Mouse (Mus musculus) thymus, postnatal 25 days (tissue): ENCODE measurements around the gene Aph1a.
"Not testable (repeated sequence)": the region's sequence is repeated elsewhere in the genome, so short reads cannot be mapped to it uniquely, and the experiment has no call there.

Experiments used
- DNase-seq: peaks from one replicate; pipeline ENCODE4 v3.0.0; 2022

Aph1a gene

DNA sequence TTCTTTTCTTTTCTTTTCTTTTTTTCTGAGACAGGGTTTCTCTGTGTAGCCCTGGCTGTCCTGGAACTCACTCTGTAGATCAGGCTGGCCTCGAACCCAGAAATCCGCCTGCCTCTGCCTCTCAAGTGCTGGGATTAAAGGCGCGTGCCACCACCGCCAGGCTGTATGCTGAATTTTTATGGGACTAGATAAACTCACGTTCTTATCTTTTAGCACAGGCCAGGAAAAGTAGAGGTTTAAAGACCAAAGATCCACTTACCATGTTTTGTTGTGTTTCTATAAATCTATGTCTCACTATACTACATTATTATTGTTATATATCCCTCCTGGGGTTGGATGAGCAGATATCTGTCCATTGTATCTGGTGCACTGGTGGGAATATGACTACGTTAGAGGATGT is 29.7 kb downstream of the Aph1a start:
- not testable (repeated sequence) for DNase-seq

DNA sequence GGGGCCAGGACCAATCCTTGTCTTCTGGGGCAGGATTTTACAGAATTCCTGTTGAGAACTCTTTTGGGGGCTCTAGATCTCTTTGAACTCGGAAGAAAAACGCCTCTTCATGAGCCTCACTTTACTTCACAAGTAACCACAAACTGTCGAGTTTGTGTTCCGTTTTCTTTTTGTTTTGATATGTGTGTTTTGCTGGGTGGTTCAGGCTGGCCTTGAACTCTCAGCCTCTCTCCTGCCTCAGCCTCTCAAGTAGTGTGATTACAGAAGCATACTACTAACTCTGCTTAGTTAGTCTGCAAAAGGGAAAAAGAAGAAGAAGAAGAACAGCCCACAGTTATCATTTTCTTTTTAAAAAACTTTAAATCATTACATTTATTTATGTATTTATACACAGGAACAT is 30.4 kb downstream of the Aph1a start:
- peak; percentile 45 for DNase-seq

DNA sequence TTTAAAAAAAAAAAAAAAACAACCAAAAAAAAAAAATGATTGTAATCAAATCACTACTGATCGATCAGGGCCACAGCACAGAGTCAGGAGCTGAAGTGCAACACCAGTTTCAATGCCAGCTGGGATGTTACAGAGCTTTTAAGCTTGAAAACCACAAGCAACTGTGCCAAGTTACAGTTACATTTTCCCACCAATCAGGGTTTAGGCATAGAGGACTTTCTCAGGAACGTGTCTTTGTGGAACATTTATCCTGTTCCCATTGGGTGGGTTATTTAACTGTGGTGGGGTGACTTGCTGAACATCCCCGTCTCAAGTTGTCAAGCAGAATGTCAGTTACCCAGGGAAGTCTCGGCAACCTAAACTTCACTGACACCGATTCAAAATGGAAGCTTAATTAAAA is 31.3 kb downstream of the Aph1a start:
- DNase-seq = peak; percentile 39

DNA sequence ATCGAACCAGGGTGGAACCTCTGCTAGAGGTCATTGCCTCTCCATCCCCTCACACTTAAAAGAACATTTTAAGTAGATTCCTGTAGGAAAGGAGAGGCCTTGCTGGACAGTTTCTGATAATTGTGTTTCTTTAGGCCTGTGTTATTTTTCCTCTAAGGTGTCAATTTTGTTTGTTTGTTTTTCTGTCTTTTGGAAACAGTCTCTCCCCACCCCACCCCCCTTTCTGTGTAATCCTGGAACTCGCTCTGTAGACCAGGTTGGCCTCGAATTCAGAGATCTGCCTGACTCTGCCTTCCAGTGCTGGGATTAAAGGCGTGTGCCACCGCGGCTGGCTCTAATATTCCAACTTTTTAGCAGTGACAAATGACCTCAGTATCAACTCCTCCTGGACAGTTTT is 34.5 kb downstream of the Aph1a start:
- no peak for DNase-seq

DNA sequence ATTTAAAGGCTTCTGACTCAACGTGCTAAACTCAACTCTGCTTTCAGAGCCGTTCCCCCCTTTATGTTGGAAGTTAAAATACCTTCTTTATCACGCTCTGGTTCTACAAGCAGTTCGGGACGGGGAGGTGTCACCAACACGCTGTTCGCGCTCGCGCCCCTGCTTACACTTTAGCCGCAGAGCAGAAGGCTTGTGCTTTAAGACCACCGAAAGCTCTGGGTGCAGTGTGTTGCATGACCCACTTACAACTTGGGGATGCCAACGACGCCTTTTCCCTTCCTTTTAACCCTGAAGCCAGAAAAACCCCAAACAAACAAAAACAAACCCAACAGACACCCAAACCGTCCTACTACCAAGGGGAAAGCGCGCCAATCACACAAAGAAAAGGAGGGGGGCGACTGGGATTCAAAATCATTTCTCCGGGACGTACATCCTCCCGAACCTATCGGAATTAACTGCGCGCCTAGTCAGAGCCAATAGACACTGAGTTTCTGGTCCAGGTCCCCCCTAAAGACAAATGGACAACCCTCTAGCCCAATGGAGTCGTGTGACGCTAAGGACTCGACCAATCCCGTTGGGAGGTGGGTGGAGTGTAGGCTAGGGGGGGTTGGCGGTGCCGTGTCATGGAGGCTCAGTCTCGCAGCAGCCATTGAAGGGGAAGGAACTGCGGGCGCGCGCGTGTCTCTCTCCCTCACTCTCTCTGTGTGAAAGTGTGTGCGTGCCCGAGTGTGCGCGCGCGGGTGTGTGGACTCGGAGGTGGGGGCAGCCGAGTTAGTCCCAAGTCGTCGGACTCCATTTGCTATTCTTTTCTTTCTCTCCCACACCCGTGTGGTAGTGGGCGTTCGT is 35.1 kb downstream of the Aph1a start, which contains the start of gene Anp32e:
Anp32e (plus strand) TSS at position 589 of the 846 bp plus-strand sequence.
- DNase-seq = peak; percentile 98

DNA sequence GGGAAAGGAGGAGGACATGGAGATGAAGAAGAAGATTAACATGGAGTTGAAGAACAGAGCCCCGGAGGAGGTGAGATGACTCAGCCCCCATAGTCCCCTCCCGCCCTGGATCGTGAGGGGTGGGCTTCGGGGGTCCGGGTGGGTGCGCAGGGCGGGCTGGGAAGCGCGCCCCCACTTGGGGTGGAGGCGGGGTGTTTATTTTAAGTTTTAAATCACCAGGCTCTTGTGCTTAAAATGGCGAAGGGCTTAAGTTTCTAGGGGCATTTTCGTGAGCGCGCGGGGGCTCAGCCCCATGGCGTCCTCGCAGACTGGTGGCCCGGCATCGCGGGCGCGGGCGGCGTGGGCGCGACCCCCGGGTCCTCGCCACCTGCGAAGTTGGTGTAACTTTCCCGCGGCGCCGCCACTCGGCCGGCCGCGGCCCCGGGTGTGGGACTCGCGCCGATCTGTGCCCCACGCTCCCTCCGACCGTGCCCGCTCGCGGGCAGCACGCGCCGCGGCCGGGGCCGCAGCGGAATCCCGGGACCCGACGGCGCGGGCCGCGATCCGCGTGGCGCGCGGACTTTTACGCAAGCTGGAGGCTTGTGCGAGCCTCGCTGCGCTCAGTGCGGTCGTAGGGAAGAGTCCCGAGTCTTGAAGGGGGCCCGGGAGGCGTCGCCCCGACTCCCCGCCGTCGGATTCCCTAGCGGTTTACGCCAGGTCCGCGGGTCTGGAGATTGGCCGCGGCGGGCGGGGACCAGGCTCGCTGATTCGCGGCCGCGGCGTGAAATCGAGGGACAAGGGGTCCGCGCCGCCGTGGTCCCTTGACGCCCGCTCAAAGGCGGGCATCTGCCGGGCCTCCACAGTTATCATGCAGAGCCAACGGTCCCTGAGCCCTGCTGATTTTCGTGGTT is 36.1 kb downstream of the Aph1a start:
- peak; percentile 61 for DNase-seq

DNA sequence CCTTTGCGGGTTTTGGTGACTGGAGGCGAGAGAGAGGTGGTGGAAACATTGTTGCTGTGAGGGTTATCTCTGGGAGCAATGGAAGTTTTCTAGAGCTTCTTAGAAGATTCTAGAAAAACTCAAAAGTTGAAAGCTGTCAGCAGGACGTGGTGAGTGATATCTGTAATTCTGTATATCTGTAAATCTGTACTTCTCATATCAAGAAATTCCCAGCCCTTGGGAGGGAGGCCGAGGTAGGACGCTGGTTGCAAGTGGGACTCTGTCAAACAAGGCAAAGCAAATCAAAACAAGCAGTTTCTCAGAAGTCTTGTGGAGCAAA is 36.7 kb downstream of the Aph1a start:
- peak; percentile 47 for DNase-seq

DNA sequence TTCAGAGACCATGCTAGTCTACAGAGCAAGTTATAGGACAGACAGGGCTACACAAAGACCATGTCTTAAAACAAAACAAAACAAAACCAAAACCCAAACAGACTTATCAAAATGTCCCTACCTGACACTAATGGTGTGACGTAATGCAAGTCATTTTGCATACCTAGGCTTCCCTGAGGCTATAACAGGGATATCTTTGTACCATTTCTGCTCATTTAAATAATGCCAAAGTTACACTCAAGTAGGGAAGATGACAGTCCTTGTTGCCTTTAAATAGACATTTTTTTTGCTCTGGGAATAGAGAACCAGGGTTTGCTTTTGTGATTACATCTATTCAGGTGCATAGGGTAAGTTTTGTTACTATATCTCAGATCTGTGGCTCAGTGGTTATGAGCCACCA is 37.7 kb downstream of the Aph1a start:
- no peak for DNase-seq

DNA sequence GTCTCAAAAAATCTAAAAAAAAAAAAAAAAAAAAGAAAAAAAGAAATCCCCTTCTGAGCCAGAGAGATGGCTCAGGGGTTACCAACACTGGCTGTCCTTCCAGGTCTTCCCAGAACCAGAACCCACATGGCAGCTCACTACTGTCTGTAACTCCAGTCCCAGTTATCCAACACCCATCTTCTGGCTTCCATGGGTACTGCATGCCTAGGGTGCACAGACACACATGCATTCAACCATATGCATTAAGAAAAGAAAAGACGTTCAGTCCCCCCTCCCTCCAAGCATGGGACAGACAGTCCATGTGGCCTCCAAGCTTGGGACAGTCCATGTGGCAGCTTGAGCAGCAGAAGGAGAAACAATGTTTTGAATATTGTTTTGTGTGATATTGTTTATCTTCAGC is 38.4 kb downstream of the Aph1a start:
- DNase-seq = no peak

DNA sequence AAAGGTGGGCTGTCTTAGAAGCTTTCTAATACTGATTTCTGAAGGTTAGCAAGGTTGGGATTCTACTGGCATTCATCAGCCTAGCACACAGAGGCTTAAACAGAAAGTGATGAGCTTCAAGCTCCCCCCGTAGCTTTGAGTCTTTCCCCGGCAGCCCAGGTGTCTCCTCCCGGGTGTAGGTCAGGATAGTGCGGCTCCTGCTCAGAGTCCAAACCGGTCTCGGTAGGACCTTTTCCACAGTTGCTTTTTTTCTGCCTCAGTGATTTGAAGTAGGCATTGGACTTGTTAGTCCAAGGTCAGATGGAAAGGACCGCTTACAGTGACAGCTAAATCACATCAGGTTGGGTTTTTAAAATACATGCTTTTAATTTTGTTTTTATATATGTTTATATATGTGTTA is 38.8 kb downstream of the Aph1a start:
- DNase-seq = no peak

DNA sequence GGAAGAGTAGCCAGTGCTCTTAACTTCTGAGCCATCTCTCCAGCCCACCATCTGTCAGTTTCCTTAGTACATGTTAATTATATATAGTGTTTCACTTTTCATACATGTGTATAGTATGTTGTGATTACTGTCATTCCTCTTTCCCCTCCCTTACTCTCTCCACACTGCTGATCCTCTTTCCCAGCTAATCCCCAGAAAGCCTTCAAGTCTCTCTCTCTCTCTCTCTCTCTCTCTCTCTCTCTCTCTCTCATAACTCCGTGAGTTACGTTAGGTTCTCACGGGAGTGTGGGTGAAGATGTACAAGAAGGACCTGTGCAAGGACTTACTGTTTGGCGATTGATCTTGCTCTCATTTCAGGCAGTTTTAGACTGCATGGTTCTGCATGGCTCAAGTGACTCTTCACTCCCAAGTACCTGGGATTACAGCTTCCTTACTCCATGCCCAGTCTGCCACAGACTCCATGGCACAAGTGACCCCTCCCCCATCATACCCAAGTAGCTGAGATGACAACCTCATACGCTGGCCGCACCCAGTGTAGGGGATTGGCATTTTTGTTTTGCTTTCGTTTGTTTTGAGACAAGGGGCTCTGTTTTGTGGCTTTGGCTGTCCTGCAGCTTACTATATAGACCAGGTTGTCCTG is 39.5 kb downstream of the Aph1a start:
- no peak for DNase-seq

DNA sequence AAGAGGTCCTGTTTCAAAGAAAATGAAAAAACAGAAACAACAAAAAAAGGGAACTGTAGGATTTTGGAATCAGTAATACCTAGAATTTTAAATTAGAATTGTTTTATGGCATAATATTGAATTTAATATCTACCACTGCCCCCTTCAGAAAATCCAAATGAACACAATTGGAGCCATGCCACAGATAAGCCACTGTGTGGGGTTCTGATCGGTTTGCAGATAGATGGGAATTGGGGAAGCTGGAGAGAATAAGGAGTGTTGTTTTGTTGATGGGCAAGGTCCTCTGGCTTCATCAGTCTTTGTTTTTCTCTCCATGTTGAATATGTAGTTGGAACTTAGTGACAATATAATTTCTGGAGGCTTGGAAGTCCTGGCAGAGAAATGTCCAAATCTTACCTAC is 40.7 kb downstream of the Aph1a start:
- DNase-seq = no peak

DNA sequence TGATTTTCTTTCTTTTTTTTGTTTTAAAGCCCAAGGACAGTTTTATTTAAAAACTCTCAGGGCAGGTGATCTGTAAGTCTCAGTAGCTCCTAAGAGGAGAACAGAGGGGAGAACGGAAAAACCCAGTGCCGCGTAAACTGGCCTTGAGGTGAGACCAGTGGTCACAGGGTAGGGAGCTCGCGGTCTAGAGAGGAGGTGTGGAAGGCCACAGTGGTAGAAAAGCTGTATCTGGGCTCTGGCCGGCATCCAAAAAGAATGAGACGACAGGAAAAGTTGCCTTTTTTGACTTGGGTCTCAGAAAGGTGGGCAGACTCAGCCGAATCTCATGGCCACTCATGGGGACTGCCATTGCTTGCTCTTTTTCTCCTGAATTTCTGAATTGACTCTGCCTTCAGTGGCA is 44.4 kb downstream of the Aph1a start:
- DNase-seq = no peak

DNA sequence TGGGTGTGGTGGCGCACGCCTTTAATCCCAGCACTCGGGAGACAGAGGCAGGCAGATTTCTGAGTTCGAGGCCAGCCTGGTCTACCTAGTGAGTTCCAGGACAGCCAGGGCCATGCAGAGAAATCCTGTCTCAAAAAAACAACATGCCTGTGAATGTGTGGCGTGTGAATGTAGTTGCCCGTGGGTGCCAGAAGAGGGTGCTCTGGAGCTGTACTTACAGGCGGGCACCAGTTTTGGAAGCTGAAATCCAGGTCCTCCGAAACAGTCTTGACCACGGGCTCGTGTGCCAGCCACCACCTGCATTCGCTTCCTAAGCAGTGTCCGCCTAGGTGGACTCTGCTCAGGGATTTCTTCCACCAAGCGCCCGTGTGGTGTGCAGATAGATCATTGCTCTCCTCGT is 45.1 kb downstream of the Aph1a start:
- DNase-seq = peak; percentile 35

DNA sequence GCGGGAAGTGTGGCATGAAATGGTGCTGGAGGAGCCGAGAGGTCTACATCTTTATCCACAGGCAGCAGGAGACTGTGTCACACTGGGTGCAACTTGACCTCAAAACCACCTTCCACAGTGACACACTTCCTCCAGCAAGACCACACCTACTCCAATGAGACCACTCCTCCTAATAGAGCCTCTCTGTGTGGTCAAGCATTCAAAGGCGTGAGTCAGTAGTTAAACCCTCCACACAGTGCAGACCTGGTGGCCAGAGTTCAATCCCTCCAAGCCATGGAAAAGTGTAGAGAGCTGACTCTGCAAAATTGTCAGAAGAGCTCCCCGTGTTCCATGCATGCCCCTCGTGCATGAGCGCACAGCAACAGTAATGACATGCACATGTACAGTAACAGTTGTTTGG is 49.0 kb downstream of the Aph1a start:
- no peak for DNase-seq

DNA sequence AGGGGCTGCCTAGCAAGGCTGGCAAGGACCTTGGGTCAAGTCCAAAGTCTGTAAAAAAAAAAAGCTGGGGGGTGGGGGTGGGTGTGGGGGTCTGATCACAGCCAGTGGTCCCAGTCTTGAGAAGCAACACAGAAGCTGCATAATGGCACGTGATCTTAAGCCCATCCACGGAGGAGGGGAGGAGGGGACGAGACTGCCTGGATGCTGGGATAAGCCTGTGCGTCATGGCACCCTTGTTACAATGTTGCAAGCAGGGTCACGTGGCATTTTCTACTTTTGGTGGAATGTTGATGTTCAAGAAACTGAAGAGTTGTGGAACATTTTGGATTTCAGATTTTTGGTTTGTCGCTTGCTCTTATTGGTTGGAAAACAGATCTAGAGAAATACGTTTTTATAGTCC is 49.5 kb downstream of the Aph1a start:
- DNase-seq = no peak

DNA sequence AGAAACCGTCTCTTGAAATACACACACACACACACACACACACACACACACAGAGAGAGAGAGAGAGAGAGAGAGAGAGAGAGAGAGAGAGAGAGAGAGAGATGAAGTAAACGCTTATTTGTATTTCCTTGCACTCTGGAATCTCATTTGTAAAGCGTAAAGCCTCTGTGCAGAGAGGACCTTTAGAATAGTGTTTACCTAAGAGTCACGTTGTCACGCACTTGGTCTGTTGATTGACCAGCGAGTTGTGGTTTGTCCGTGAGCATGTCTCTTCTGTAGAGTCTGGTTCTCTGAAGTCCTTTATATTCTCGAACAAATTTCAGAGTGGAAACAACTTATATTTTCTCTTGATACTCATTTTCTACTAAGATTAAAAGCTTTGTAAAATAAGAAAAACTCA is 51.0 kb downstream of the Aph1a start:
- DNase-seq = no peak

DNA sequence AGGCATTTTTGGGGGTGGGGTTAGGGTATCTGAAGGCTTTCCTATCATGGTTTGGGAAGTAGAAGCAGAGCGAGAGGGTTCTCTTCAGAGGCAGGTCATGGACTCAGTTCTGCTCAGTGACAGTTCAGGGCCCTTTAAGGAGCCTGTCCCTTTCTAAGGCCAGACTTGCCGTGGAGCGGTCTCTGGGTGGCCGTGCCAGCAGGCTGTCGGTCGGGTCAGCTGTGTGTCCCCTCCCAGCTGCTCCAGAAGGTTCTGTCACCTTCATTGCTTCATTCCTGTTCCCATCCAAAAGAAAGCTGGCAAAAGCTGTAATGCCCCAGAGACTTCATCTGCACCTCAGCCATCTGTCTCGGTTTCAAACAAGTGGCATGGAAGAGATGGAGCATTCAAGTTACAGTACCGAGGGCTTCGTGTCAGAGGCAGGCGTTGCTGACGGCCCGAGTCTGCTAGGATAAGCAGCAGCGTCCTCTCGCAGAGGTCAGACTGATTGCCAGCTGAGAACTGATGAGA is 52.0 kb downstream of the Aph1a start:
- DNase-seq = no peak
